Mouse (Mus musculus): Measurements from ENCODE around the gene Gm21721.
"Not testable (repeated sequence)": the region's sequence is repeated elsewhere in the genome, so short reads cannot be mapped to it uniquely, and the experiment has no call there.

Gm21721 gene

GRCm38 (mm10) chrY:9202090-9202489 is at the start of gene Gm21721:
Gene Gm21721, minus strand, starts transcription at chrY:9202190.
- not testable (repeated sequence) for DNase-seq (ENCODE audit: low spot score)
